Mouse (Mus musculus): ENCODE measurements around the gene Atl2.

GRCm38 (mm10) chr17:79937921-79938601, 42.1 kb upstream of the Atl2 start:
- no peak for TF ChIP-seq POLR2A (IDR thresholded peaks at IDR 0.05; ENCODE audit: low read depth, low read length)
- TF ChIP-seq CTCF (IDR thresholded peaks at IDR 0.05; ENCODE audit: extremely low read depth, insufficient read depth, insufficient read length, insufficient replicate concordance): no peak
